Mouse (Mus musculus) intestine, postnatal 0 days (tissue): ENCODE results near the gene Fyb. TPM values are rescaled to one million over a fixed set of nuclear protein-coding genes. Genes with fewer than 3 reads are reported as not detected.

ENCODE experiments used
- ATAC-seq: fragments of 200-750 bp; cut with Nextera tagmentation; 2 replicates; pipeline ENCODE4 v1.8.0; 2017; ENCODE audit warnings: mild to moderate bottlenecking, moderate TSS enrichment, moderate library complexity
- H3K27ac ChIP-seq: fragments of 300-500 bp; sonication (generic); 2 replicates; pipeline ENCODE4 v1.5.1; 2014; ENCODE audit warnings: mild to moderate bottlenecking, low read depth, low read length, moderate library complexity
- H3K27me3 ChIP-seq: fragments of 300-500 bp; sonication (generic); replicated peaks from 2 replicates; pipeline ENCODE4 v1.6.1; 2014; ENCODE audit warnings: low read length, mixed read lengths; ENCODE audit not compliant: control insufficient read depth, insufficient read depth
- H3K36me3 ChIP-seq: fragments of 300-500 bp; sonication (generic); 2 replicates; pipeline ENCODE4 v1.6.1; 2014; ENCODE audit warnings: mild to moderate bottlenecking, moderate library complexity; ENCODE audit not compliant: control insufficient read depth, insufficient read depth
- H3K4me1 ChIP-seq: fragments of 300-500 bp; sonication (generic); replicated peaks from 2 replicates; pipeline ENCODE4 v1.6.1; 2014; ENCODE audit warnings: antibody characterized with exemption, low read length, mixed read lengths; ENCODE audit not compliant: control insufficient read depth, insufficient read depth
- H3K4me2 ChIP-seq: fragments of 300-500 bp; sonication (generic); replicated peaks from 2 replicates; pipeline ENCODE4 v1.6.1; 2014; ENCODE audit warnings: low read depth, mild to moderate bottlenecking, moderate library complexity
- H3K4me3 ChIP-seq: fragments of 300-500 bp; sonication (generic); 2 replicates; pipeline ENCODE4 v1.5.1; 2014; ENCODE audit warnings: low read depth, low read length
- H3K9ac ChIP-seq: fragments of 300-500 bp; sonication (generic); 2 replicates; pipeline ENCODE4 v1.6.1; 2014; ENCODE audit warnings: mild to moderate bottlenecking, low read depth, low read length
- H3K9me3 ChIP-seq: fragments of 300-500 bp; sonication (generic); 2 replicates; pipeline ENCODE4 v1.6.1; 2016; ENCODE audit warnings: mixed run types; ENCODE audit not compliant: control insufficient read depth
- CTCF ChIP-seq: sonication (generic); IDR thresholded peaks from 2 replicates; pipeline ENCODE4 v1.5.1; 2016; ENCODE audit warnings: low read depth, mild to moderate bottlenecking, control low read depth, antibody characterized with exemption, moderate library complexity
- WGBS: fragments of 180-500 bp; shearing (Covaris S2); extraction: QIAGEN DNeasy Blood & Tissue Kit; methylation state at CpG from one replicate; pipeline ENCODE4 v1.1.7; 2014; 5-methylcytosine and 5-hydroxymethylcytosine counted together
- polyA plus RNA-seq: library from polyadenylated mRNA; unstranded; fragments of >200 nt; fragmentation: Nextera tagmentation; extraction: Ambion mirVana; gene quantifications from 2 replicates; pipeline ENCODE4 v1.2.1, GENCODE M21; 2015

Gene Fyb
- polyA plus RNA-seq, 1 experiment from 2014 or later = 5.4 TPM

- Histone ChIP-seq H3K4me2 (no peak overlapping the region), H3K4me3 (no peak overlapping the region), H3K9ac (no peak overlapping the region), H3K4me1 (no peaks in the 10 kb centered on the region), H3K36me3 (no peaks in the 10 kb centered on the region), H3K27me3 (no peaks in the 10 kb centered on the region), H3K9me3 (no peaks in the 10 kb centered on the region), H3K27ac (no peak overlapping the region)
- ATAC-seq = no peak
- no peak for TF ChIP-seq CTCF
- WGBS = 81% methylated on average over 3 of the region's 3 CpGs
These were observed 64.9 kb downstream of the Fyb start for GRCm38 (mm10) chr15:6587526-6587925.

GRCm38 (mm10) chr15:6588192-6588591 lies 65.5 kb downstream of the Fyb start:
- Histone ChIP-seq H3K9ac (no peak overlapping the region), H3K27me3 (no peaks in the 10 kb centered on the region), H3K27ac (no peak overlapping the region), H3K4me2 (no peak overlapping the region), H3K4me3 (no peak overlapping the region), H3K4me1 (no peaks in the 10 kb centered on the region), H3K9me3 (no peaks in the 10 kb centered on the region), H3K36me3 (no peaks in the 10 kb centered on the region)
- no peak for ATAC-seq
- 81% methylated on average over 7 of the region's 7 CpGs for WGBS
- no peak for TF ChIP-seq CTCF

DNA sequence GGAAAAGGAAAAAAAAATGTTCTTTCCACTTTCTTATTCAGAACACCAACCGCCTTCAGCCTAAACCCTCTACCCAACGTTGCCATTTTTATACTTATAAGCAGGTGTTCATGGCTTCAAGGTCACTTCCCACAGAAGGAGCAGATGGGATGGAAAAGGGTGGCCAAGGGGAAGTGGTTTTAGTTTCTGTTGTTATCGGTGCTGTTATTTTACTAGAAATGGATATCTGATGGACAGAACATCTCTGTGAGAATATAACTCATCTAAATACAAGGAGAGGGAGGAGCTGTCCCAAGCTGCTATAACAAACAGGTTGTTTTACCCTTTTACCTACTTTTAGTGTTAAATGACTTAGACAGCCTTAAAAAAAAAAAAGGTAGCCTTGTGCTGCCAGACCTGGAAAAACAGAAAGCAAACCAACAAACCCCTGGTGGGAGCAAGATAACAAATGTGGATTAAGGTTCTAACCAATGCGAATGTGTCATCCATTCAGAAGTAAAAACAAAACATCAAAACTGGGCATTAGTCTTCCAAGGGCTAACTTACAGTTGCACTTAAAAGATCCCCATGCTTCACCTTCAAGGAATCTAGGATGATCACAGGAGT lies 68.3 kb downstream of the Fyb start:
- H3K9ac ChIP-seq = no peak overlapping the region
- 81% methylated on average over 4 of the region's 4 CpGs for WGBS
- H3K4me2 ChIP-seq = no peak overlapping the region

GRCm38 (mm10) chr15:6591527-6591926 lies 68.9 kb downstream of the Fyb start:
- H3K36me3 ChIP-seq = no peaks in the 10 kb centered on the region
- H3K9ac ChIP-seq = no peak overlapping the region
- 38% methylated on average over 1 of the region's 1 CpGs for WGBS
- no peaks in the 10 kb centered on the region for H3K9me3 ChIP-seq
- H3K4me1 ChIP-seq = no peaks in the 10 kb centered on the region
- H3K4me2 ChIP-seq = no peak overlapping the region
- ATAC-seq = no peak
- no peak for TF ChIP-seq CTCF
- H3K27ac ChIP-seq = no peak overlapping the region
- no peak overlapping the region for H3K4me3 ChIP-seq
- H3K27me3 ChIP-seq = no peaks in the 10 kb centered on the region

More for the DNA sequence above, 68.3 kb downstream of the Fyb start:
- Histone ChIP-seq H3K27me3 (no peaks in the 10 kb centered on the region), H3K9me3 (no peaks in the 10 kb centered on the region), H3K4me1 (no peaks in the 10 kb centered on the region), H3K27ac (no peak overlapping the region), H3K36me3 (no peaks in the 10 kb centered on the region), H3K4me3 (no peak overlapping the region)
- TF ChIP-seq CTCF = no peak
- ATAC-seq = no peak

- WGBS = 71% methylated on average over 5 of the region's 5 CpGs
These were observed 70.1 kb downstream of the Fyb start for GRCm38 (mm10) chr15:6592561-6593253.

GRCm38 (mm10) chr15:6593254-6593623 lies 70.6 kb downstream of the Fyb start:
- no peak for ATAC-seq
- WGBS = 39% methylated on average over 1 of the region's 1 CpGs

More at GRCm38 (mm10) chr15:6592561-6593253, 70.1 kb downstream of the Fyb start:
- TF ChIP-seq CTCF = no peak
- Histone ChIP-seq H3K4me3 (no peak overlapping the region), H3K4me2 (no peak overlapping the region), H3K9ac (no peak overlapping the region), H3K4me1 (no peaks in the 10 kb centered on the region), H3K9me3 (no peaks in the 10 kb centered on the region), H3K27me3 (no peaks in the 10 kb centered on the region), H3K27ac (no peak overlapping the region), H3K36me3 (no peaks in the 10 kb centered on the region)
- no peak for ATAC-seq

More at GRCm38 (mm10) chr15:6593254-6593623, 70.6 kb downstream of the Fyb start:
- H3K27me3 ChIP-seq = no peaks in the 10 kb centered on the region
- TF ChIP-seq CTCF = no peak
- no peaks in the 10 kb centered on the region for H3K4me1 ChIP-seq
- H3K9ac ChIP-seq = no peak overlapping the region
- no peaks in the 10 kb centered on the region for H3K9me3 ChIP-seq
- H3K4me2 ChIP-seq = no peak overlapping the region
- no peaks in the 10 kb centered on the region for H3K36me3 ChIP-seq
- H3K27ac ChIP-seq = no peak overlapping the region
- H3K4me3 ChIP-seq = no peak overlapping the region
